Mouse (Mus musculus) mouse trophoblast stem cell (cell line): ENCODE results near the gene Grb7.

Source experiments
- in situ Hi-C, 2 experiments: fragments of 300-500 bp; cut with MseI, MboI; formaldehyde crosslinking; loops; 2 replicates in 1 of 2; 3 replicates in 1 of 2; pipeline ENCODE4 v1.15.1; 2025

The Grb7 gene

GRCm38 (mm10) chr11:98446213-98446561 is at the start of gene Grb7:
Gene Grb7 (plus strand): TSS chr11:98446394.
- in situ Hi-C loops: no loop called here

GRCm38 (mm10) chr11:98397946-98398345 is 48.2 kb upstream of the Grb7 start:
- in situ Hi-C loops: no loop called here

GRCm38 (mm10) chr11:98400161-98400726 is 46.0 kb upstream of the Grb7 start, which contains the start of gene Pgap3:
Gene Pgap3 (minus strand): TSS chr11:98400490.
- in situ Hi-C loops: no loop called here

DNA sequence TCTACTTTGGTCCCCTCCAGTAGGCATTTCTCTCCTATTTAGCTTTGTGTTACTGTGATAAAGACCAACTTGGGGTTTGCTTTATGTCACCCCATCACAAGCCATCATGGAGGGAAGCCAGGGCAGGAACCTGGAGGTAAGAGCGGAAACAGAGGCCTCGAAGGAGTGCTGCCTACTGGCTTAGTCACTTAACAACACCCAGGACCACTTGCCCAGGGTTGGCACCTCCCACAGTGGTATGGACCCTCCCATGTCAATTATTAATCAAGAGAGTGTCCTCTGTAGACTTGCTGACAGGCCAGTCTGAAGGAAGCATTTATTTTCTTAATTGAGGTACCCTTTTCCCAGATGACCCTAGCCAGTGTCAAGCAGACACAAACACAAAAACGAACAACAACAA is 45.4 kb upstream of the Grb7 start:
- in situ Hi-C loops: no loop called here

DNA sequence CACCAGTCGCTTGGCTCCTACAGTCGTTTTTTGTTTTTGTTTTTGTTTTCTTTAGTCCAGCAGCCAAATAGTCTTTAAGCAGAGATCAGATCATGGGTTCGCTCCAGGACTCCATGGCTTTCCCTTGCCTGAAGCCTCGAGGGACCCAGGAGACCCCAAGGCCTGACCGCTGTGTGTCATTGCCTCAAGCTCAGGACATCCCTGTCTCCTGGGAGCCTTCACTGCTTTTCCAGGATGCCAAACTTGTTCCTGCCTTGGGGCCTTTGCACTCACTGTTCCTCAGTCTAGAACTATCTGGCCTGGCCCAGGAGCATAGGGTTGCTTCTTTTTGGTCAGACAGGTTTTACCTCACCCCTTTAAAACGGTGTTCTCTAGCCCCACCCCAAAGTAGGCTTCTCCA is 39.6 kb upstream of the Grb7 start:
- in situ Hi-C loops: no loop called here

GRCm38 (mm10) chr11:98408872-98409271 is 37.3 kb upstream of the Grb7 start:
- in situ Hi-C loops: no loop called here

GRCm38 (mm10) chr11:98409341-98409822 is 36.8 kb upstream of the Grb7 start:
- in situ Hi-C loops: no loop called here

DNA sequence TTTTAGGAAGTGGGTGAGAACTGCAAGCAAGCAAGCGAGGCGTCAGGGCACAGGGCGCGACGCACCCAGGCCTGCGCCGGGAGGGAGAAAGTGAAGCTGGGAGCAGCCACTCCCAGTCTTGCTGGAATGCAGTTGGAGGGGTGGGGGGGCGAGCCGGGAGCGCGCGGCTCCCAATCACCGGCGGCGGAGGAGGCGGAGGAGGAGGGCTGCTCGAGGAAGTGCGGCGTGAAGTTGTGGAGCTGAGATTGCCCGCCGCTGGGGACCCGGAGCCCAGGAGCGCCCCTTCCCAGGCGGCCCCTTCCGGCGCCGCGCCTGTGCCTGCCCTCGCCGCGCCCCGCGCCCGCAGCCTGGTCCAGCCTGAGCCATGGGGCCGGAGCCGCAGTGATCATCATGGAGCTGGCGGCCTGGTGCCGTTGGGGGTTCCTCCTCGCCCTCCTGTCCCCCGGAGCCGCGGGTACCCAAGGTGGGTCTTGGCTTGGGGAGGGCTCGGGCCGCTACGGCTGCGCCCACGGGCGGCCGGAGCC is 33.9 kb upstream of the Grb7 start, which contains the start of gene Erbb2:
TSS of gene Erbb2 (plus strand) at position 198 of the 524 bp plus-strand sequence.
- in situ Hi-C loops: no loop called here

DNA sequence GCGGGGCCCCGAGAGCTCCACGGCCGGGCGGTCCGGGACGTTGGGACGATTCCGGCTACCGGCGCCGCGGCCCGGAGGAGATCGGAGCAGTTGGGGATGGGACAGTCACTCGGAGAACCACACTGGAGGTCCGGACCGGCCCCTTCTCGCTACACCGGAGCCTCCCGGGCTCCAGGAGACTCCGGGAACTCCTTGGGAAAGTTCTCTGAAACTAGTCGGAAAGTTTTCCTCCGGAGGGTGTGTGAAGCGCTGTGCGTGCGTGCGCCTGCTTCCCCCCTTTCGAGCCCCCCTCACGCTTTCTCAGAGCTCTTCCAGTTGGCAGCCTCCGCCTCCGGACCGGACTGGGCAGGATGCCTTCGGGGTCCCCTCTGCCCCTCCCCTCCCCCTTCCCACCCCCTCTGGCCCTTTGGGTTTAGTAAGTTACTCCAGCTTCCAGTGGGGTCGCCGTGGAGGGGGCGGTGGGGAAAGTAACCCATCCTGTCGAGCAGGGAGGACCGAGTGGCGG is 33.3 kb upstream of the Grb7 start:
- in situ Hi-C loops: no loop called here

- in situ Hi-C loops: no loop called here
Observed at GRCm38 (mm10) chr11:98413731-98414130, 32.5 kb upstream of the Grb7 start.

DNA sequence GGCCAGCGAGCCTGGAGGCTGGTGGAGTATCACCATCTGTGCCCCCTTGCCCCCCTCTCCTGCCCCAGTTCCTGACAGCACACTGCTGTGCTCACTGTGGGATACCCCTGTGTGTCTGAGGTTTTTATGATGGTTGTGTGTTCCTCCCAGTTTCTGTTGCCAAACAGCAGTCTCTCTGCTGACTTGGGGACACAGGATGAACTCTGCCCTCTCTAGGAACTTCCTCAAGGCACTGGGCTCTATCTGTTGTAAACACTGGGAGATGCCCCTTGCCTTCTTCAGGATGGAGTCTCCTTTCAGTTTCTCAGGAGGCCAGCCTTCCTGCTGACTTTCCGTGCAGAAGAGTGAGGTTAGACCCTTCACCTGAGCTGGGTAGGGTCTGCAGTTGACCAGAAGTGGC is 32.0 kb upstream of the Grb7 start:
- in situ Hi-C loops: no loop called here

- in situ Hi-C loops: no loop called here
Observed at GRCm38 (mm10) chr11:98417074-98417473, 29.1 kb upstream of the Grb7 start.

DNA sequence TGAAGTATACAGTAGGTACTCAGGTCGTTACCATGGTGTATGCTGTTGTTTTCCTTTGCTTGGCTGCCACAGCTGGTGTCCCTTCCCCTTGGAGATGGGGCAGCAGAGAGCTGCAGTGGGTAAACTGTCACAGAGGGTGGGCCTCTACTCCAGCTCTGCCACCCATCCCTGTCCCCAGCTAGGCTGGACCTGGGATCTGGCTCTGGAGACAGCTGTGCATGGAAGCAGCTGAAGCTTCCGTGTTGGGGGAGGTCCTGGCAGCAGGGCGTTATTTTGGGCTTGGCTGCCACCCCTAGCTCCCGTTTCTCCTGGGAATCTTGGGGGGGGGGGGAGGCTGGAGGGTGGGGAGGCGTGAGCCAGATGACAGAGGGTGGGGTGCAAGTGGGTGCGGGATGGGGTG is 27.9 kb upstream of the Grb7 start:
- in situ Hi-C loops: no loop called here

GRCm38 (mm10) chr11:98418939-98419547 is 27.2 kb upstream of the Grb7 start:
- in situ Hi-C loops: no loop called here

DNA sequence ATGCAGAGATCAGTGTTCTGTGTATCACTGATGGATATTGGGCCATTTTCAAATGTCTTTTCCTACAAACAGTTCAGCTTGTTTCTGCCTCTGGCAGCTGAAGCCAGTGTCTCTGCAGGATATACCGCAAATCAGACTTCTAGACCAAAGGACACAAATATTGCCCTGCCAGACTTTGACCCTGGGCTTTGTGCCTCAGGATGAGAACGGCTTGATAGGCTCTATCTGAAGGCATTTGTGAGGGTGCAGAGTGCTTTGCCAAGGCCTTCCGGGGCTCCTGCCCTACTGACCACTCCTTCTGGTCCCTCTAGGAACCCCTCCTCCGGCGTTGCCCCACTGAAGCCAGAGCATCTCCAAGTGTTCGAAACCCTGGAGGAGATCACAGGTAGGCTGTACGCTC is 19.6 kb upstream of the Grb7 start:
- in situ Hi-C loops: no loop called here

- in situ Hi-C loops: no loop called here
Observed at GRCm38 (mm10) chr11:98428436-98428835, 17.8 kb upstream of the Grb7 start.

- in situ Hi-C loops: no loop called here
Observed at GRCm38 (mm10) chr11:98431743-98432502, 14.3 kb upstream of the Grb7 start.

DNA sequence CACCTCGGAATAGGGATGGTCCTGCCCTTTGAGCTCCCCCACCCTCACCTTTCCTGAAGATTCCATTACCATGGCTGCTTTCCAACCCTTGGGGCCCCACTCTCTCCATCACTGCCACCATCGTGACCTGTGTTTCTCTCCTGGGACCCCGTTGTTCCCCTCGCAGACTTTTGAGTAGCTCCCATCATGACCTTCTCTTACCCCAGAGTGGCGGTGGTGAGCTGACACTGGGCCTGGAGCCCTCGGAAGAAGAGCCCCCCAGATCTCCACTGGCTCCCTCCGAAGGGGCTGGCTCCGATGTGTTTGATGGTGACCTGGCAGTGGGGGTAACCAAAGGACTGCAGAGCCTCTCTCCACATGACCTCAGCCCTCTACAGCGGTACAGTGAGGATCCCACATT is 10.5 kb upstream of the Grb7 start:
- in situ Hi-C loops: no loop called here

DNA sequence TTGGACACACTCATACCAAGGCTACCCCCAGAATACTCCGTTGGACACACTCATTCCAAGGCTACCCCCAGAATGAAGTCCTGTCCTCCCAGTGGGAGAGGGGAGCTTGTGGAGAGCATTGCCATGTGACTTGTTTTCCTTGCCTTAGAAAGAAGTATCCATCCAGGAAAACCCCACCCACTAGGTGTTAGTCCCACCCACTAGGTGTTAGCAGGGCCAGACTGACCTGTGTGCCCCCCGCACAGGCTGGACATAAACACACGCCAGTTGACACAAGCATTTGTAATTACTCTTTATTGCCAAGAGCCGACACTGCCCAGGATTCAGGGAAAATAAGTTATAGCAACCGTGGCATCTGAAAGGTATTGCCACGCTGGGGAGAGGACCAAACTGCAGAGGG is 8.8 kb upstream of the Grb7 start:
- in situ Hi-C loops: no loop called here

- in situ Hi-C loops: no loop called here
Observed at GRCm38 (mm10) chr11:98438331-98439158, 7.6 kb upstream of the Grb7 start, which contains the start of gene Mien1. Gene Mien1 (minus strand): TSS chr11:98438991.

DNA sequence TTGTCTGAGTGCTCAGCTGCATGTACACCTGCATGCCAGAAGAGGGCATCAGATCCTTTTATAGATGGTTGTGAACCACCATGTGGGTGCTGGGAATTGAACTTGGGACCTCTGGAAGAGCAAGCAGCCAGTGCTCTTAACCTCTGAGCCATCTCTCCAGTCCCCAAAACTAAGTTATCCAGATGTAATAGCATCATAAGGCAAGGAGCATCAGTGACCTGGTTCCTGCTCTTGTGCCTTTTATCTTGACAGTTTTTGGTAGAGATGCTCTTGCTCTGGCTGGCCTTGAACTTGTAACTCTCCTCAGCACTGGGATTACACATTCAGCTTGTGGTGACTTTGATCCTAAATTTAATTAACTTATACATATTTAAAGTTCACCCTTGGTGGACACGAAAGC is 2.5 kb upstream of the Grb7 start:
- in situ Hi-C loops: no loop called here

DNA sequence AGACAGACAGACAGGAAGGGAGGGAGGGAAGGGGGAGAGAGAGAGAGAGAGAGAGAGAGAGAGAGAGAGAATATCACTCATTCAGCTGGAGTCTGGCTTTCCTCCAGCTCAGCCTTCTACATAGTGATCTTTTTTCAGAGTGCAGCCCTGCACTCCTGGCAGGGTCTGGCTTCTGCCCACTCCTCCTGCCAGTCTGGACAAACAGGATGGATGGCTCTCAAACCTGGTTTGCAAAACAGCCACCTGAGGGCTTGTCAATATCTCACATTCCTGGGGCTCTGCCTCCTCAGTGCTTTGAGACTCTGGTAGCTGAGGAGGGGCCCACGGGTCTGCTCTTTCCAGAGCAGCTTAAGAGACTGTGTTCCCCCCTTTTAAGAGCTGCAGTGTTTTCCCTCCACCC is 956 bp upstream of the Grb7 start:
- in situ Hi-C loops: no loop called here
